Mouse (Mus musculus) left cerebral cortex, postnatal 10 days (tissue): ENCODE results near the gene Erh. TPM values are rescaled to one million over a fixed set of nuclear protein-coding genes. Genes with fewer than 3 reads are reported as not detected.

Experiments
- total RNA-seq, 2 experiments: library from RNA; stranded (reverse); gene quantifications; 2 replicates each; pipeline ENCODE4 v1.2.3; 2021

The Erh gene
- total RNA-seq, 2 experiments from 2014 or later: 63.8 to 67.9 TPM

Other genes with a start within 250 kb of the Erh start
- gene Dcaf5, start 207.7 kb downstream of the Erh start, total RNA-seq: 10 to 100 TPM; 71.3 to 72.2 TPM
- gene Exd2, start 181.2 kb downstream of the Erh start, total RNA-seq: 10 to 100 TPM; 91.3 to 97.4 TPM
- 10 to 100 TPM; 54.7 to 61.1 TPM for gene Galnt16, start 126.1 kb downstream of the Erh start, total RNA-seq
- gene Slc39a9, start 458 bp downstream of the Erh start, total RNA-seq: 10 to 100 TPM; 42.0 to 42.2 TPM
- gene Plekhd1, start 48.2 kb upstream of the Erh start, total RNA-seq: 1 to 10 TPM; 1.9 to 2.1 TPM
- 10 to 100 TPM; 18.6 to 18.8 TPM for gene Ccdc177, start 116.3 kb upstream of the Erh start, total RNA-seq
- gene Susd6, start 146.2 kb upstream of the Erh start, total RNA-seq: 10 to 100 TPM; 23.8 to 24.0 TPM